Mouse (Mus musculus): Measurements from ENCODE around the gene Ddt.
A peak's percentile ranks its signal among the peaks of the same experiment; 100 is the strongest.
"Not testable (repeated sequence)": the region's sequence is repeated elsewhere in the genome, so short reads cannot be mapped to it uniquely, and the experiment has no call there.

The Ddt gene

DNA sequence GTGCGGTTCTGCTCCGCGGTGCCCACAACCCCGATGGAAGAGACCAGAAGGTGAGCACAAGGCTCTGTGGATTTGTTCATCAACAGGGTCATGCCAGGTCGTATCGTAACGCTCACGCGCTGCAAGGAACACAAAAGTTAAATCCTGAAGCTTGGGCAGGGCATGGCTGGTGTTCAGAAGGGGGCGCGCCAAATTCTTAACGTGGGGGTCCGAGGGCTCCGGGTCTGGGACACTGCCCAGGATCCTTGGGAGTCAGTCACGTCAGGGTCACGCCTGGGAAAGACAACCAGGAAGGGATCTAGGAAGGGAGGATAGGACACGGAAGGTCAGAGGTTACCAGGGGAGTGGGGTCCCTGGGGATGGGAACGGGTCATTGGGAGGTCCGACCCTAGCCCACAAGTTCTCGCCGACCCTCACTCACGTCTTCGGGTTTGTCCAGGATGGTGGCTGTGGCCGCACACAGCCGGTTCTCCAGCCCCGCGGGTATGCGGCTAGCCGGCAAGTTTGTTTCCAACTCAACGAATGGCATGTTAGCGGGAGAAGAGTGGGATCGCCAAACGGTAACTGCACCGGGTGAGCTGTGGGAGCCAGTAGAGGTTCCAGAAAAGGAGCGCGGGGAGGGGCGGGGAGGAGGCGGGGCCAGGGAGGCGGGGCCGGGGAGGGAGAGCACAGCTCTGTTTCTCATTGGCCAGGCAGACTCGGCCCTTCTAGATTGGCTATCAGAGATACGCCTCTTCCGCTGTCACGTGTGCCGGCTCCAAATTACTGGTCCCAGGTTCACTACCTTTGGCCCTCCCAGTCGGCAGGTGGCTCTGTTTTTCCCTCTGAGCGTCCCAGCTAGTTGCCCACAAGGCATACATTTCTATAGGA is at the start of gene Ddt:
Ddt (minus strand) TSS at position 620 of the 870 bp plus-strand sequence.
- peak; percentile 91 for DNase-seq

DNA sequence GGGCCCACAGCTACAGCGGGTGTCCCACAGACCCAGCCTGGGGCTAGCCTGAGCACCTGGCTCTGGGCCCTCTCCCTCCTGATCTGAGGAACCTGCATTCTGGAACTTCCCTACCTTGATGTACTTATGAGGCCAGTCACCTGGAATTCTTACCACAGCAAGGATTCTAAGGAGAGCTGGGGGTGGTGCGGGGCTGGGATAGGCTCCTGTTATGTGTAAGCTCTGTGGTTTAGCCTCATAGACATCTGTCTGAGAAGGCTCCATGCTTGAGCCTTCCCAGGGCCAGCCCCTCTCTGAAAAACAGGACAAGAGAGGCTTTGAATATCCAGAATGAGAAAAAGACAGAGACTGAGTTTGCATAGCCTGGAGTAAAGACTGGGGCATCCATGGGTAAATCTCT is 49.2 kb upstream of the Ddt start, which contains the start of gene Gstt4:
Gstt4 (minus strand) TSS at position 101 of the 400 bp plus-strand sequence.
- no peak for DNase-seq

DNA sequence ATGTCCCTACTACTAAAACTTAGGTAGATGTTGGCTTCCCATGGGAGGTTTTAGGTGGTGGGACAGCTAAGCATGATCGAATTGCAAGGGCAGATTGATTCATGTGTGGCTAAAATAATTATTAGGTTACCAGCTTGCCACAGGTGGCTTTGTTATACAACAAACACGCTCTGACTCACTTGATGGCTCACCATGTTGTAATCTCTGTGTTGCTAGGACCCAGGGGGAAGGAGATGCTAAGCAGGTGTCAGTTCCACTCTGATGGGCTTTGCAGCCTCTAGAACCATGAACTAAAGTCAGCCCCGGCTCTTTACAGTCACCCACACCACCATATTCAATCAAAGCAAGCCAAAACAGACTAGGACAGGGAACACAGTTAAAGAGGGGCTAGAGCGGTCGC is 46.7 kb upstream of the Ddt start:
- DNase-seq, result no peak

DNA sequence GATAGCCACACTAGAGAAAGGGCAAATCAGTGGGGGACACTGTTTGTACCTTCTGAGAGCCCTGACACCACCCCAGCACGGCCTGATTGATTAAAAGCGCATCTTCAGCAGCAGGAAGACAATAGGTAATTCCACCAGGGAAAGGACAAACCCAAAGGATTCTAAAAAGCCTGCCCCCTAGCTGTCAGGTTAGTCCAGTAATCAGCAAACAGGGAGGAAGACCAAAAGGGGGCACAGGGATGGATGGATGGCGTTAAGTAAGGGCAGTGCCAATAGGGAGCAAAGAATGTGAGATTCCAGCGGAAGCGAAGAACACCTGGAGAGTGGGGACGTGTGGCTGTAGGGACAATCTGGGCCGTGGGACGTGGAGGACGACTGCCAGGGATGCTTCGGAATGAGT is 45.4 kb upstream of the Ddt start:
- DNase-seq, result no peak

DNA sequence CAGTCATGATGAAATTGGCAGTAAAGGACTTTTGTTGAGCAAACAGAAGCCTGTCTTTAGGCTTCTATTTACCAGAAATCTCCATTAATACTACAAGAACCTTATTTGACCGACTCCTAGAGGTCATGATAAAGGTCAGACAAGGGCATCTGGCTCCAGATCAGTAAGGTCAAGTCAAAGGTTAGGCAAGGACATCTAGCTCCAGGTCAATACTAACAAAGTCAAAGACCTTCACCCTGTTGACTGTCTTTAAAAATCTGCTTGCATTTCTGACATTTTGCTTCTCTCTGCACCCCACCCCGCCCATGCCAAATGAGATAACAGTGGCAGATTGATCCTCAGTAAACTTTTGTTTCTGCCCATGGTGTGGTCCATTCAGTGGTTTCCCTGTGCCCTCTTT is 31.0 kb upstream of the Ddt start:
- DNase-seq, result no peak

DNA sequence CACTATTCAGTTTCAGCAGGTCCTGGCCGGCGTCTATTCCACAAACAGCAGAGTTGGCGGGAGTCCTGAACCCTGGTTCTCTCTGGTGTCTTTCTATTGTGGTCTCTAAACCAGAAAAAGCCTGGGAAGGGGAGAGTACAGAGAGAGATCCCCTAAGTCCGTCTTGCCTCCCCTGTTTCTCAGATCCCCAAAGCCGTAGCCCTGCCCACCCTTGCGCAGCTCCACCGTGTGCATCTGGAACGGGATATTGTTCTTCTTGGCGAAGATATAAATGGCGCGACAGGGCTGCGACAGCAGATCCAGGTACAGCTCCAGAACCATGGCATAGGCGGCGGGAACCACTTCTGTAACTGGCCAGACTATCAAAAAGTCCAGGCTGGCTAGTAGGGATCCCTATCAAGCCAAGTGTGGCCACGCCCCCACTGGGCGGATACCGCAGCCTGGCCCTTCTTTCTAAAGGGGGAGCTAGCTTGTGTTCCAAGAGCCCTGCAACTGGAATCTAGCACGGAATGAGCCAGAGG is 25.0 kb upstream of the Ddt start, which contains the start of gene Gstt1:
Gstt1 (minus strand) TSS at position 409 of the 521 bp plus-strand sequence.
- DNase-seq, result peak; percentile 34

DNA sequence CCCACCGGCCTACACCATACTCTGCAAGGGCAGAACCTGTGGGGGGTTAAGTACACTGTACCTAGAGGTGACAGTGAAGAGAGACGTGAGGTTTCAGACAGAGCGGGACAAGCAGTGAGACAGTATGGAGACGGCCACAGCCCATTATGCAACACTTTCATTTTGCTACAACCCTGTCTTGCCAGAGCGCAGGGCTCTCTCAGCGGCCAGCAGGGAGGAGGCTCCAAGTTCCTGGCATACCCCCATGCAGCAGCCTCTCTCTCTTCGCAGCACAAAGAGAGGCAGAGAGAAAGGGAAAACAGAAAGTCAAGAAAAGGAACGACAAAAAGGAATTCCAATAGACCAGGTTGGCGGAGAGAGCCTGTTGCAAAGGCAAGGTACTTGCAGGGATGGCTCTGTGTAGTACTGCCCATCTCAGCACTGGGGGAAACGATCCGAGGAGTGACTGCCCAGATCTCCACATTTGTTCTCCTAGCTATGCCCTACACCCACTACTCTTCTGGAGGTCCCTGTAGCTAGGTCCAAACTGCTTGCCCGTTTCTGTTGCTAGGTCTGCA is 24.5 kb upstream of the Ddt start:
- peak; percentile 39 for DNase-seq

DNA sequence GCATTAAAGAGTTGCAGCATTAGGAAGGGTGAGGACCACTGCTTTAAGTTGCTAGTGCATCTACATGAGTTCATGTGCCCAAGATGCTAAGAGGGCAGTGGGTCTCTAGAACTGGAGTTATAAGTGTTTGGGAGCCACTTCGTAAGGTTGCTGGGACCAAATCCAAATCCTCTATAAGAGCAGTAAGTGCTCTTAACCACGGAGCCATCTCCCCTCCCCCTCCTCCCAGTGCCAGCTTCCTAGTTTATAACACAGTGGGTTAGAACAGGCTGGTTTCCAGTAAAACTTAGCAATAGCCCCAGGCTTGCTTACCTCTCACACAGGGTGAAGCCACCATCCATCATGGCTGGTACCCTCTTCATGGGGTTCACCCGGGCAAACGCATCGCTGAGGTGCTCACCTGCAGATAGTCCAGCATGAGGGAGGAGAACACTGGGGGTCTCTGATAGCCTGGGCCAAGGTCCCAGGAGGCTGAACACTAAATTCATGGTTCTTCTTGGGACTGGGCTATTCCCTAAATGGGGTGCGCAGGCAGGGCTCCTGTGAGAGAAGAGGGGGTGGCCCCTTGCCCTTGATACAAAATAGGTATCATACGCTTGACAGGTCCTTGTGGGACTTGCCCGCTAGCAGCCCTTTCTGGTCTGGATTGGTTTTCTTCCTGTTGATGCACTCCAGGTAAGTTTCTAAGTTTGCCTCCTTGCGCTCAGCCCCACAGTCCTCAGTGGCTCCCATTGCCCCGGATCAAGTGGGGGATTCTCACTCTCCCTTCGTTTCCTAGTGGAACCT is 23.7 kb upstream of the Ddt start:
- DNase-seq, result no peak

DNA sequence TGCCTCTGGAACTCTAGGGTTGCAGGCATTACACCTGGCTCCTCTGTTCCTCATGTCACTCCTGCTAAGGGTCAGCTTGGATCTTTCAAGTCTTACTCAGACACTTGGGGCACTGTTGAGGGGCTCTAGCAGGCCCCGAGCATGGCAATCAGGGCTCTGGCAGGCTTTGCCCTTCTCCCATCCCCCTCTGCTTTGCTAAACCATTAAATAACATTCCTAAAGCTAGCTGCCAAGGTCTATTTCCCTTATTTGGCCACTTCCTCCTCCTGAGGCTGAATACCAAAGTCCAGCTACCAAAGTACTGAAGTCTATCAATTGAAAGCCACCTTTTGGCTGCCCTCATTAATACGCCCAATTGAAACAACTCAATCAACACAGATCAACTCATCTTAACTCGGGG is 21.7 kb upstream of the Ddt start:
- no peak for DNase-seq

DNA sequence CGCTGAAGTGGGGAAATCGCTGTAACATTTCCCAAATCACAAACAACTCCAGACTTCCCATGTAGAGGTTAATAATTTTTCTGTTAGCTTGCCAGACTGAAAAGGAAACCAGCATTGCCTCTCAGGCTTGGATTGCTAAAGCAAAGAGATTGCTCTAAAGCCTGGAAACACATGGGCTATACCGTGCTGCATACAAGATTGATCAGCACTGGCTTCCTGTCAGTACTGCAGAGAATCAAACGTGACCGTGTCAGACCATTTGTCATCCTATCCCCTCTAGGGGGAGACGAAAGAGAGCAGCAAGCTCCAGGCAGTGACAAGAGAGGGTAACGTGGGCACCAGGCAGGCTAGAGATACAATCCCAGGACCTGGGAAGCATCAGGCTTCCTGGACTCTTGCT is 17.6 kb upstream of the Ddt start:
- DNase-seq, result peak; percentile 40

DNA sequence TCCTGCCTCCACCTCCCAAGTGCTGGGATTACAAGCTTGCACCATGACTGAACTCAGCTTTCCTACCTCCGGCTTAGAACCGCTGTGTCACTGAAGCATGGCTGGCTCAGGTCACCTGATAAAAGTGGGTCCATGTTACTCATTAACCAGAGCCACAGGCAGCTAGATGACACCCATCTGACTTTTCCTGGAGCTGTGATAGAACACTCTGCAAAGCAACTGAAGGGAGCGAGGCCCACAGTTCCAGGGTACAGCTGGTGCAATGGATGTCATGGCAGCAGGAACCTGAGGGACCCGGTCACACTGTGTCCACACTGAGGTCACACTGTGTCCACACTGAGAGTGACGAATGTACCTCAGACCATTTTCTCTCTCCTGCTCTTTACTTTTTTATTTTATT is 16.6 kb upstream of the Ddt start:
- DNase-seq, result no peak

DNA sequence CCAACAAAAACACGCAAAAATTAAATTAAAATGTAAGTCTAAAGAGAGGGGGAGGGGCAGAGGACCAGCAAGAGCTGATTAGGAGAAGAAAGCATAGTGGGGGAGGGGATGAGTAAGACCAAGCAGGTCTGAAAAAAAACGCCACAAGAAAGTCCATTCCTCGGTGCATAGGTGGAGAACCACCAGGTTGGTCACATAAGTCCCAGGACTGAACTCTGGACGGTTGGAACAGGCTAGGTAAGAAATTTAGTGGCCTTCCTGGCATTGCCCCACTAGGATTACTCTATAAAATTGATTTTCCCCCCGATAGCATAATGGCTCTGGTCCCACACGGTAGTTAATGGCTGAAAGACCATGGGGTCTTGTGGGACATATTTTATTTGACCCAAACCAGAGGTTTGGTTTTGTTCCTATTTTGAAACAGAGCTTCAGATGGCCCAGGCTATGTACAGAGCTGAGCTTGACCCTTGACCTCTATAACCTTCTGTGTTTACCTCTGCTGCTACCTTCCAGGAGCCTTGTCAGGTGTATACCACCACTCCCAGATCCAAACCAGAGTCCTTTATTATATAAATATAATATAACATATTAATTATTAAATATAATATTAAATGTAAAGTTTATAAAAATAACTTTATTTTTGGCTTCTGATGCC is 16.0 kb upstream of the Ddt start:
- DNase-seq, result no peak

DNA sequence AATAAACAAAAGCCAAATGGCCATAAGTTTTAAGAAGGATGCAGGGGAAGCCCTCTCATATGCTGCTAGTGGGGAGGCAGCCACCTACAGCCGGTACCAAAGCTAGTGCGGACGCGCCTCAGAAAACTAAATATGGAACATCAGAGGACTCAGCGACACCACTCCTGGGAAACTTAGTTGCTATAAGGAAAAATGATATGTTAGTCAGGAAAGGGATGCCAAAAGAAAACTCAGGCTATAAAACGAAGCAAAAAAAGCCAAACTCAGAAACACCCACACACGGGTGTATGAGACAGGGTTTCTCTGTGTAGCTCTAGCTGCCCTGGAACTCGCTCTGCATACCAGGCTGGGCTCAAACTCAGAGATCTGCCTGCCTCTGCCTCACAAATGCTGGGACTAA is 15.1 kb upstream of the Ddt start:
- DNase-seq, result no peak

DNA sequence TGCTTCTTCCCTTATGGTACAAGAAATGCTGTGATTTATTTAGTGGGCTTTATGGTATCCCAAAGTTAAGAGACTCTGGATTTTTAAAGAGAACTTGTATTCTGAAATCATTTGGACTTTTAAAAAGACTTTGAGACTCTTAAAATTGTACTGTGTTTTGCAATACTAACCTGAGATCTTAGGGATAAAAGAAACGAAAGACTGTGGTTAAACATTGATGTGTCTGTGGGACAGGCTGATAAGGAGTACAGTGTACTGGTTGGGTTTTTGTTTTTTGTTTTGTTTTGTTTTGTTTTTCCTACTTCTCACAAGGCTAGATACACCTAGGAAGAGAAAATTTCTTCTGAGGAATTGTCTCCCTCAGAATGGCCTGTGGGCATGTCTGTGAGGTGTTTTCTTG is 12.2 kb upstream of the Ddt start:
- DNase-seq, result no peak

DNA sequence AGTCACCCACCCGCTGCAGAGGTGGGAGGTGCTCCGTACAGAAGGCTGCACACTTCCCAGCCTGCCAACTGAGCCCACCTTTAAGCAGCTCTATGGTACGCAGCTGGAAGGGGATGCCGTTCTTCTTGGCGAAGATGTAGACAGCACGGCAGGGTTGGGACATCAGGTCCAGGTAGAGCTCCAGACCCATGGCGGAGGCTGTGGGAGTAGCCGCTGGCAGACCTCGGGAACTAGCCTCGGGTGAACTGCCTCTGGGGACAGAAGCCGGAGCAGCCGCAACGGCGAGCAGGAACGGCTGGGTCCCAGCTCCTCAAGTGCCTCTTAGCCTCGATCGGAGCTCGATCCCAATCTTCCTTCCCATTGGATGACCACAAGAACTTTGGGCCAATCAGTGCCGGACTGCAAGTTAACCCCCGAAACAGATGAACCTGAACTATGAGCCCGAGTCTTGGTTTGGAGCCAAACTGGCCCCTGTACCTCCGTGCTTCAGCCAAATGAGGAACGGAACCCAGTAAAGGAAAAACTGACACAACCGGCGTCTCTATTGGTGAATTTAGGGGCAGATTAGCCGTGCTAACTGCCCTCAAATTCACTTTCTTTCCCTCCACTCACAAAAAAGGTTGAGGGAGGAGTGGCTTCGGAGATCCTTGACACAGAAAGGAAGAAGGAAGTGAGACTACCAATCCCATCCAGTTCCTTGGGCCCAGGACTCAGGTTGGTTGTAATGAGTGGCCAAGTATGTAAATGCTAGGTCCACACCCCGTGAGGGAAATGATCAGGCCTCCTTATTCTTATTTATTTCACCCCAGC is 7.8 kb upstream of the Ddt start, which contains the start of the genes Gm20441 and Gstt3:
Gm20441 (minus strand) TSS at position 186 of the 810 bp plus-strand sequence.
Gstt3 (minus strand) TSS at position 646 of the 810 bp plus-strand sequence.
- peak; percentile 46 for DNase-seq

DNA sequence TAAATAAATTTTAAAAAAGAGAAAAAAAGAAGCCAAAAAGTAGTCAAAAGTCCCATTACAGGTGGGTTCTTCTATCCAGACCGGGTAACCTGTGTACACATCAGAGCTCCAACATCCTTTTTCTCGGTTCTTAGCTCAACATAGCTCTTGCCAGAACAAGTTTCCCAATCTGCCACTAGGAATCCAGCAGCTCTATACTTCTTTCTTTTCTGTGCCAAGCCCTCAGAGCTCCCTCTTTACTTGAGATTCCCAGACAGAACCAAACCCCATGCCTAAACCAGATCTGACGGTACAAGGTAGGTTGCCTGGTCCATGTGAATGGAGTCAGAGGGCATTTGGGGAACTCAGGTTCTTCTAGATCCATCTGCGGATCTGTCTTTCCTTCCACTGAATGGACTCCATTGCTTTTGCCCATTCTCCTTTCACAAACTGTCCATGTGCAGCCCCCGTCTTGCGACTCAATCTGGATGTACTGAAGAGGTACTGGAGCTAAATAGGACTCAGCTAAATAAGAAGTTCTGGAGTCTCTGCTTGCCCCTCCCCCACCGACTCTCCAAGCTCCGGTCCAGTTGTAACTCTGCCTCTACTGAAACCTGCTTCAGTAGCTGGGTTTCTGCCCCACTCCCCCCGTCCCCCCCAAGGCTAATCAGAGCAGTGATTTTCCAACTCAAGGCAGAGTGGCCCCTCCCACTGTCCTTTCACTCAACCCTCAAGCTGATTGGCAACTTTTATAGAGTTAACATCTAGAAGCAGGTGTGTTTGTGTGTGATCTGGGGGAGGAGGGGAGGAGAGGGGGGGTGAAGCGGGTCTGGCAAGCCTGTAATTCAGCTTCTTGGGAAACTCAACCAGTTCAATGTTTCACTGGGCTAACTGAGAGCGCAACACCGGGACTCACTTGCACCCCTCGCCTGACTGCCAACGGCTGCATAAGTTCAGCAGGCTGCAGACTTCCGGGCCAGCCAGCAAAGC is 6.3 kb upstream of the Ddt start:
- DNase-seq, result peak; percentile 26

DNA sequence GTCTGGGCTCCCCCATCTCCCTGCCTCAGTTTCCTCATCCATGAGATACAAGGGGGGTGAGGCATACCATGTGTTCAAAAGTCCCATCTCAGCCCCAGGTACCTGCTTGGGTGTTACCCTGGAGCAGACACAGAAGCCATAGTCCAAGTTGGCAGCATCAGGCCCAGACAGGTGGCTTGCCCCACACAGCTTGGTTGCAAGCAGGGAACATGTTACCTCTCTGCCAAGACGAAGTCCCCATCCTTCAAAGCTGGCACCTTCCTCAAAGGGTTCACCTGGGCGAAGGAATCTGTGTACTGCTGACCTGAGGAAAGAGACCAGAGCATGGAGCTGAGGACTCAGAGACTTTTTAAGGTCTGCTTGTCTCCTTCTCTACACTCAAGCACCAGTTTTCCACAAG is 4.7 kb upstream of the Ddt start:
- no peak for DNase-seq

DNA sequence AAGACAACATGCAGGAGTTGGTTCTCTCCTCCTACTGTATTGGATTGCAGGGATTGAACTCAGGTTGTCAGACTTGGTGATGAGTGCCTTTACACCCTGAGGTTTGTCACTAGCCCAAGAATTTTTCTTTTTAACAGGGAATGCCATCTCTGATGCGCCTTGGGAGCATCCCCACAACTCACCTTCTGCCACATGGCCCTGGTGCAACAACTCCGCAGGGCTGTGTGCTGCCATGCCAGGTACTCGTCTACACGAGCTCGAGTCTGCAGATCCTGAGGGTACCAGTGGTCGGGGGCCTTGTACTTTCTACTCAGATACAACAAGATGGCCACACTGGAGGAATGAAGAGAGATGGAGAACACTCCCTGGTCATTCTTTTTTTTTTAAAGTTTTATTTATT is 3.3 kb upstream of the Ddt start:
- no peak for DNase-seq

DNA sequence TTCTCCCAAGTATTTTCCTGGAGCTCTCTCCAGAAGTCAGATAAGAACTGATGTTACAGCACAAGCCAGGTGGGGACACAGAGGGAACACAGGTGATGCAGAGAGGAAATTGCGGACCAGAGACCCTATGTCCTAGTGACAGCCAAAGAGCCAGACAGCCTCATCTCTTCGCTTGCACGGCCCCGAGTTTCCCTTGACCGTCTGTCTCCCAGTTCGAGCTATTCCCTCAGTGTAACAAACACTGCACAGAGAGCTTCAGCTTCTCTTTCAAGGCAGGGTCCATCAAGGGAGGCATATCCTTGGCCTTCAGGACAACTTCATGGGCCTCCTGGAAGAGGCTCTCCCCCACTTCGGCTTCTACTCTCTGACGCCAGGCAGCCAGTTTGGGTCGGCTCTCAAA is 1.4 kb upstream of the Ddt start:
- DNase-seq, result no peak

DNA sequence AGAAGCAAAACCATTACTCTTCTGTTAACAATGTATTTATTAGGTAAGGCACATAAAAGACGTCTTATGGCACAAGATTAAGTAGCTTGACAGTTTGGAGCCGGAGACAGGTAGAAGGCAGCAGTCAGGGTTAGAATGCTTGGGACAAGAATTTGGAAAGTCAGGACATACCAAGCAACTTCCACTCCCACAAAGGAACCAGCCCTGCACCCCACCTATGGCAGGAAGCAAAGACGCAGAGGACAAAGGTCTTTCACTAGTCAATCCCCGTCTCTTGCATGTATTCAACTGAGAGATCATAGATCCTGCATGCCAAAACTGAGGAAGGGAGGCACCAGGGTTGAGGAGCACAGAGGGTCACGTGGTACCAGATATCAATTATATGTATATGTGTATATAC is 888 bp upstream of the Ddt start:
- no peak for DNase-seq

DNA sequence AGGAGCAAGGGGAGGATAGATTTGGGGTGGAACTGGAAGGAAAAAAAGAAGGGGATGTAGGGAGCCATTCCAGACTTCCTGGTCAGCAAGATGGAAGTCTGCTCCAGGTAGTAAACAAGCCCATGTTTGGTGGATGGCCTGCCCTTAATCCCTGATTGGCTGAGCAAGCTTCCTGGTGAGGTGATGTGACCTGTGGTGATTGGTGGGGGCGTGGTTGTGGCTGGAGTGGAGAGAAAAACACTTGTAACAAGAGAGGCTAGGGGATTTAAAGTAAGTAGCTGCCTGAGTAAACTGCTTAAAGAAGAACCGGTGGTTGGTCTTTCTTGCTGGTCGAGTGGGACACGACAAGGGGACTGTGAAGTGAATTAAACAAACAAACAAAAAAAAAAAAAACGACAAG is 5.5 kb downstream of the Ddt start:
- not testable (repeated sequence) for DNase-seq
